Mouse (Mus musculus) kidney, postnatal 0 days (tissue): ENCODE data around the gene Ctbp1. TPM values are rescaled to one million over a fixed set of nuclear protein-coding genes. Genes with fewer than 3 reads are reported as not detected.

Experiments used
- ATAC-seq: fragments of 200-750 bp; cut with Nextera tagmentation; replicated peaks from 2 replicates; pipeline ENCODE4 v1.8.0; 2017; ENCODE audit warnings: low read depth, moderate number of reproducible peaks, moderate TSS enrichment, moderate library complexity; ENCODE audit not compliant: low FRiP score
- DNase-seq: peaks from one replicate; pipeline ENCODE4 v3.0.0-alpha.2; 2016; ENCODE audit warnings: low spot score
- H3K27ac ChIP-seq: fragments of 300-500 bp; sonication (generic); 2 replicates; pipeline ENCODE4 v1.5.1; 2014; ENCODE audit warnings: mild to moderate bottlenecking
- H3K27me3 ChIP-seq: fragments of 300-500 bp; sonication (generic); 2 replicates; pipeline ENCODE4 v1.6.1; 2014; ENCODE audit warnings: low read length, mixed read lengths; ENCODE audit not compliant: insufficient read depth
- H3K36me3 ChIP-seq: fragments of 300-500 bp; sonication (generic); 2 replicates; pipeline ENCODE4 v1.6.1; 2014; ENCODE audit warnings: low read length, mixed read lengths; ENCODE audit not compliant: insufficient read depth
- H3K4me1 ChIP-seq: fragments of 300-500 bp; sonication (generic); replicated peaks from 2 replicates; pipeline ENCODE4 v1.6.1; 2014; ENCODE audit warnings: antibody characterized with exemption, low read length, mixed read lengths; ENCODE audit not compliant: insufficient read depth
- H3K4me2 ChIP-seq: fragments of 300-500 bp; sonication (generic); 2 replicates; pipeline ENCODE4 v1.6.1; 2014; ENCODE audit warnings: mild to moderate bottlenecking, low read length, moderate library complexity, mixed read lengths
- H3K4me3 ChIP-seq: fragments of 300-500 bp; sonication (generic); replicated peaks from 2 replicates; pipeline ENCODE4 v1.5.1; 2014; ENCODE audit warnings: low read depth, low read length
- H3K9ac ChIP-seq: fragments of 300-500 bp; sonication (generic); 2 replicates; pipeline ENCODE4 v1.6.1; 2014; ENCODE audit warnings: low read depth, low read length
- H3K9me3 ChIP-seq: fragments of 300-500 bp; sonication (generic); replicated peaks from 2 replicates; pipeline ENCODE4 v1.6.1; 2016; ENCODE audit warnings: low read length, inconsistent platforms, mixed read lengths
- CTCF ChIP-seq: IDR thresholded peaks from 2 replicates; pipeline ENCODE4 v1.5.1; 2016; ENCODE audit warnings: antibody characterized with exemption, low read depth, mild to moderate bottlenecking, moderate library complexity
- WGBS: fragments of 180-500 bp; shearing (Covaris S2); extraction: QIAGEN DNeasy Blood & Tissue Kit; methylation state at CpG from one replicate; pipeline ENCODE4 v1.1.7; 2014; 5-methylcytosine and 5-hydroxymethylcytosine counted together
- polyA plus RNA-seq: library from polyadenylated mRNA; unstranded; fragments of >200 nt; fragmentation: Nextera tagmentation; extraction: Ambion mirVana; gene quantifications from 2 replicates; pipeline ENCODE4 v1.2.1, GENCODE M21; 2015

The Ctbp1 gene
- polyA plus RNA-seq, 1 experiment from 2014 or later, result 252 TPM

DNA sequence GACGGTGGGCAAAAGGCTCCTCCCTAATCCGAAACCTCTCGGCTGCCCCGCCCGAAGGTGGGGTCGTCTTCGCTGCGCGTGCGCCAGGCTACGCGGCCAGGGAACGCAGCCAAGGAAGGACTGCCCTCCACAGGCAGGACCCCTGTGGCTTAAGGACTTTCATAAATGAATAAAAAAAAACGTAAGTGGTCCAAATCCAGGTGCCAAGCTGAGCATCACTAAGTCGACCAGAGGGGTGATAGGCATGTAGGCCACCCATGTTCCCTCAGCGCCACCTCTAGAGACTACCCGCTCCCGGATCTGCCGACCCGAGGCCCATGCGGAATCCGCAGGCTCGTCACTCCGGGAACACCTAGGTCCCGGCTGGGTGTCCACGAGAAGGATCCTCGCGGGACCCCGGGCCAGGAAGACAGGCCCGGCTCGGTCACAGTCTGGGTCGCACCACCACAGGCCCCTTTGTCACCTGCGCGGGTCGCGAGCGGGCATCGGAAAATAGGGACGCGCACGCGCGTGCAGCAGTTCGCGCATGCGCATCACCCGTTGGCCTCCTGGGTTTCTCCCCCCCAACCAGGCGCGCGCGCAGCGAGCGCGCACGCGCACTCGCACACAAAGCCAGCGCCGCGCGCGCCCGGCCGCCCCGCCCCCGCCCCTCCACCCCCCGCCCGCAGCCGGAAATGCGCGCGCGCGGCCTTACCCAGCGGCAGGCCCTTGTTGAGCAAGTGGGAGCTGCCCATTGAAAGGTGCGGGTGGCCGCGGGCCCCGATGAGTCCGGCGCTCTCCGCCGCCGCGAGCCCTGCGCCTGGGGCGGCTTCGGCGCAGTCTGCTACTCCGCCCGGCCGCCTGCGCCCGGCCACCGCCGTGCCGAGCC, 475 bp downstream of the Ctbp1 start:
- Histone ChIP-seq H3K27me3 (no peaks in the 10 kb centered on the region), H3K36me3 (peaks cover 4% of the 10 kb centered on the region; the same call in 1 of the 2 replicates), H3K4me2 (peak overlapping the region; percentile 85), H3K4me1 (peaks cover 17% of the 10 kb centered on the region), H3K27ac (peak overlapping the region; percentile 91), H3K9me3 (no peaks in the 10 kb centered on the region), H3K4me3 (peak overlapping the region; percentile 90), H3K9ac (peak overlapping the region; percentile 83)
- WGBS, result under 1% methylated on average over 80 of the region's 97 CpGs
- TF ChIP-seq CTCF, result peak; percentile 16; the same call in 1 of the 2 replicates
- ATAC-seq (peak; percentile 65), DNase-seq (peak; percentile 92)

DNA sequence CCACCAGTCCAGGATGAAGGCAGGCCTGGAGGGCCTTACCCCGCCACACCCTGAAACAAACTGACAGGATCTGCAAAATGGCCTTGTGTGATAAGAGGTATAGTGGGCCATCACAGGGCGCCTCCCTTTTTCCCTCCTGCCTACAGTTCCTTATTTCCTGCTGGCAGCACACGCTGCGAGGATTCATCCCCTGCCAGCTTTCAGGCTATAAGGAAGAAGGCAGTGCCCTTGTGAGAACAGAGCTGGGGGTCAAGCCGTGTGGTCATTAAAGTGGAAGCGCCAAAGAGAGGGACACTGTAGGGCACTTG, 1.1 kb downstream of the Ctbp1 start:
- H3K4me1 ChIP-seq, result peaks cover 17% of the 10 kb centered on the region
- WGBS, result 7% methylated on average over 6 of the region's 6 CpGs
- no peak for TF ChIP-seq CTCF
- H3K4me2 ChIP-seq, result peak overlapping the region; percentile 85
- no peaks in the 10 kb centered on the region for H3K27me3 ChIP-seq
- H3K9ac ChIP-seq, result peak overlapping the region; percentile 83
- peak overlapping the region; percentile 91 for H3K27ac ChIP-seq
- peaks cover 9% of the 10 kb centered on the region; the same call in 1 of the 2 replicates for H3K36me3 ChIP-seq
- DNase-seq (no peak), ATAC-seq (no peak)
- peak overlapping the region; percentile 90 for H3K4me3 ChIP-seq
- H3K9me3 ChIP-seq, result no peaks in the 10 kb centered on the region

DNA sequence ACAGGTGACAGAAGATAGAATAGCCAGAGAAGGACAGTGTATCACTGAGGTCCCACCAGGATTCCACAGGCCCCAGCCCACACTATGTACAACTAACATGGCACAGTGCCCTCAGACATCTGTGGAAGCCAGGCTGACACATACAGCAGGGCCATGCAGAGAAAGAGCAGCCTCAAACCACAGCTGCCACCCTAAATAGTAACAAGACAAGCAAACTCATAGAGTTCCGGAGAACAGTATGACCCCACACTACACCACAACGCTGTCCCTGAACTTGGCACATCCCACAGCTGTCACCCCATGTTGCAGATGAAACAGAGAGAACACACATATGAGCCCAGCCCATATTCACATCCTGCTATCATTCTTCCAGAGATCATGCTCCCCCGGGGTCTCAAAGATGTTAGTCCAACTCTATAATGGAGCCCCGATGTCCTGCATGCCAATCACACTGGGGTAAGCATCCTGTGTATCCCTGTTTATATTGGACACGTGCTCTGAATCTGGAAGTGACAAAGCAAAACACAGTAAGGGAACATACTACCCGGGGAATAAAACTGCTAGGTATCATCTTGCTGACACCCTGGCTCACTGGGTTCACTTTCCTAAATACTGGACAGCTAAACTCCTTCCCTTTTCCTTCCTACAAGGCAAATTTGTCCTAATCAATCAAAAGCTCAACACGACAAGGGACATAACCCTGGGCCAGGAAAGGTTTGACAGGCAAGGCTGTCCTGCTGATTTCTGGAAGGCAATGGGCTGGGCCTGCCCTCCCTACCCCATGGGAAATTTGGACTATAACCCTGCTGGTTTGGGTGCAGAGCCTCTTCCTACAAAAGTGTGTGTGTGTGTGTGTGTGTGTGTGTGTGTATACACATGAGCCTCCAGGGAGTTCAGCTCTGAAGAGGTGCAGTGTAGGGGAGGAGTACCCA, 1.7 kb downstream of the Ctbp1 start:
- H3K27ac ChIP-seq, result no peak overlapping the region
- DNase-seq (no peak), ATAC-seq (no peak)
- H3K27me3 ChIP-seq, result no peaks in the 10 kb centered on the region
- peak overlapping the region; percentile 85 for H3K4me2 ChIP-seq
- peaks cover 16% of the 10 kb centered on the region for H3K36me3 ChIP-seq
- H3K9ac ChIP-seq, result peak overlapping the region; percentile 83
- peaks cover 17% of the 10 kb centered on the region for H3K4me1 ChIP-seq
- H3K9me3 ChIP-seq, result no peaks in the 10 kb centered on the region
- whole genome bisulfite sequencing, result 66% methylated on average over 7 of the region's 7 CpGs
- H3K4me3 ChIP-seq, result peak overlapping the region; percentile 90
- TF ChIP-seq CTCF, result no peak

DNA sequence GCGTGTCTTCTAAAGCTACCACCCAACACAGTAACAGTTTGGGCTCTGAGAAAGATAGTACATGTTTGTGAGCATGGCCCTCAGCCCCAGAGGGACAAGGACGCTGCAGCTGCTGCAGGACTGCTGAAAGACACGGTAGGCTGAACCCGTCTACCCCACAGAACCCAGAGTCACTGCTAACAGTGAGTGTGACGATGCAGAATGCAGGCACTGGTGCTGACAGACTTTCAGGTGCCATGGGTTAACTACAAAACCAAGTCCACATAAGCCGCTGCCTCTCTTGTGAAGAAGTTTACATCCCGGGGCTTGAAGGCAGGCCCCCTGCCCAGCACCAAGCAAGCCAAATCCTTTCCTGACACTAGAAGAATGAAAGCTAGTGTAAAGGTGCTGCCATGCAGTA, 2.6 kb downstream of the Ctbp1 start:
- no peak for TF ChIP-seq CTCF
- DNase-seq, result no peak
- 80% methylated on average over 7 of the region's 7 CpGs for WGBS
- ATAC-seq, result no peak
- Histone ChIP-seq H3K27me3 (no peaks in the 10 kb centered on the region), H3K36me3 (peaks cover 24% of the 10 kb centered on the region), H3K4me2 (no peak overlapping the region), H3K9ac (no peak overlapping the region), H3K4me1 (peaks cover 17% of the 10 kb centered on the region), H3K4me3 (no peak overlapping the region), H3K9me3 (no peaks in the 10 kb centered on the region), H3K27ac (no peak overlapping the region)

DNA sequence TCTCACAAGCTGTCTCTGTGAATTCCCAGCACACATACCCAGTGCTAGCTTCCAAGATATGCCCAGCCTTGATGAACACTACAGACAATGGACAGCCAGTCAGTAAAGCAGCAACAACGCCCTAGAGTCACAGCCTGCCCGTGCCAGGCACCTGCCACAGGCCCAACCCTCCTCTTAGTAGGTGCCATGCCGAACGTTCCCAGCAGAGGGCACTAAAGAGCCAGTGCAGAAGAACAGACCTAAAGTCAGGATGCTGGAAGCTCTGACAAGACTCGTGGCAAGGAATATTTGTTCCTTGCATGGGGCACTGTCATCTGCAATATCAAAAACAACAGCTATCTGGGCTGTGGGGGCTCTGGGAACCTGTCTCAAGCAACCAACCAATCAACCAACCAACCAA, 4.2 kb downstream of the Ctbp1 start:
- no peak overlapping the region for H3K27ac ChIP-seq
- no peaks in the 10 kb centered on the region for H3K27me3 ChIP-seq
- H3K9me3 ChIP-seq, result no peaks in the 10 kb centered on the region
- H3K36me3 ChIP-seq, result peaks cover 40% of the 10 kb centered on the region
- H3K4me3 ChIP-seq, result no peak overlapping the region
- no peak for ATAC-seq
- H3K4me1 ChIP-seq, result peaks cover 17% of the 10 kb centered on the region
- DNase-seq, result peak; percentile 74
- H3K4me2 ChIP-seq, result no peak overlapping the region
- TF ChIP-seq CTCF, result peak; percentile 95
- H3K9ac ChIP-seq, result no peak overlapping the region
- WGBS, result 16% methylated on average over 5 of the region's 5 CpGs

DNA sequence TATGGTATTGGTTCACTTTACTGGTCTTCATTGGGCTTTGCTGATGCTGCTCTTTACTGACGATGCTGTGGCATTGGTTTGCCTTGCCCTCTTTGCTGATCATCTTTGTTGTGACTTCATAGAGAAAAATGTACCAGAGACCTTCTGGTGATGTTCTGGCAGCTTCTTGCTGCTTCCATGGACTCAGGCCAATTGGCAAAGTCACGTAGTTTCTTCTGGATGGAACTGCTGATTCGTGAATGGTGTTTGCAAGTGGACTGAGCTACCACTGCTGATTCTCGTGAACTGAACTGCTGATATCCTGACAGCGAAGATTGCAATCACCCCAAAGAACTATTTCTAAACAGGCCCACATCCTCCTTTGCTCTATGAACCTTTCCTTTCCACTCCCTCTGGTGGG, 20.4 kb downstream of the Ctbp1 start:
- Histone ChIP-seq H3K4me1 (no peaks in the 10 kb centered on the region), H3K4me3 (no peak overlapping the region), H3K9me3 (no peaks in the 10 kb centered on the region), H3K36me3 (peaks cover 89% of the 10 kb centered on the region), H3K27me3 (no peaks in the 10 kb centered on the region), H3K4me2 (no peak overlapping the region), H3K27ac (no peak overlapping the region), H3K9ac (no peak overlapping the region)
- DNase-seq (no peak), ATAC-seq (no peak)
- no peak for TF ChIP-seq CTCF
- 89% methylated on average over 5 of the region's 5 CpGs for WGBS
